15 mouse cellular contexts compared by ENCODE assay signal in genomic region chr2:33261475-33261874, GRCm38 (mm10).
"Had no signal": no experiment of that assay in that cellular context is flagged by ENCODE, and none has a peak within 500 bp of the region (broad histone marks: within the 10 kb centered on the region; RNA-seq: fewer than 3 reads in every experiment).

No protein-coding gene starts in this region.

- H3K4me1 ChIP-seq: midbrain, embryonic 13.5 days; neural tube, embryonic 12.5 days had no signal

- H3K27ac ChIP-seq: lung, embryonic 15.5 days; macrophage; midbrain, embryonic 13.5 days; midbrain, embryonic 15.5 days; neural tube, embryonic 12.5 days; stomach, embryonic 15.5 days; stomach, postnatal 0 days had no signal

- H3K4me3 ChIP-seq: lung, embryonic 15.5 days; megakaryocyte, embryonic 14.5 days; midbrain, embryonic 13.5 days; midbrain, embryonic 15.5 days; neural tube, embryonic 12.5 days; stomach, embryonic 15.5 days had no signal

- DNase-seq: liver, postnatal 0 days; lung, adult 2 months; lung, postnatal 14 days; lung, postnatal 36 days; thymus, adult 2 months; thymus, postnatal 25 days; thymus, postnatal 4 days had no signal
